Mouse (Mus musculus) retina, adult 2 months (tissue): Measurements from ENCODE around the gene Ypel2.

ENCODE experiments used
- DNase-seq: peaks from one replicate; pipeline ENCODE4 v3.0.0-alpha.2; 2012; ENCODE audit warnings: low read depth, low spot score

Ypel2 gene

DNA sequence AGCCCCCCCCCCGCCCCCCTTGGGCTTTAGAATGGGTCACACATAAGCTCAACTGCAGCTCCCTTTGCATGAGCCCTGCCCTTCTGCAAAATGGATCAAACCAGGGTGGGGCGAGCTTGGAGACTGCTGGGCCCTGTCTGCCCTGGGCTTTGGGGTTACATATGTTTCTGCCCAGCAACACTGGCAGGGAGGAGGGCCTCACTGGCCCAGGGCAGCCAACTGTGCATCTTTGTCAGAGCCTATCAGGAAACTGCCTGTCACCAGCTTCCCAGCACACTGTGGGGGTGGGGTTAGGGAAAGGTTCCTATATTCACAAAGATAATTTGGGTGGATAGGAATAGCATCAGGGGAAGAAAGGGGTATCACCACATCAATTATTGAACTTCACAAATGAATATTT lies 95.1 kb downstream of the Ypel2 start:
- no peak for DNase-seq

DNA sequence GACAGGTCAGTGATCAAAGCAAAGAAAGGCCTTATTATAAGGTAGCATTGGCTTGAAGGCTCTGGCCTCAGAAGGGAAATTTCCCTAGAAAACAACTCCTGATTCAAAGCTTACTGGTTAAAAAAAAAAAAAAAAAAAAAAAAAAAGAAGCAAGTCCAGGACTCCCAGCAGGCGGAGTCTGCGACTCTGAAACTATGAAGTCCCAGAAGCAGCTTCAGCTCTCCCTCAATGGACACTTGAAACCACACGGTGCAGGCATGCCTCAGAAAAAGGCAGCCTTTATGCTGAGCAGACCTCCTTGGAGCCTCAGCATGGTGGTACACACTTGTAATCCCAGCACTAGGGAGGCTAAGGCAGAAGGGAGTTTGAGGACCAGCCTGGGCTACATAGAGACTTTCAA lies 97.9 kb downstream of the Ypel2 start:
- DNase-seq: no peak

DNA sequence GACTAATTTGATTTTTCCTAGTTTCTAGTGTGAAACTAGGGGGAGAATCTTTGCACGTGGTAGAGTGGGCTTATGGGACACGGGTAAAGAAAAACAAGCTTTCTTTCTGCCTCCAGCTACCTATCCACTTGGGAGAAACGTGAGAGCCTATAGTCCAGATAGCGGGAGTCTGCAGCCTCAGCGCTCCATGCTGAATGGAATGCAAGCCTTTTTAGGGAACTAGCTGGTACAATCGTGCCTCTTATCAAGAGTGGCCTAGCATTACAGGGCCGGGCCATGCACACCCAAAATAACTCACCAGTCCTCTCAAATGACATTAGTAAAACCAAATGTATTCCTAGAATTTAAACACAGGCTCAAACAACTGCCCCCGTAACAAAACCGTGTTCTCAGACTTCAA lies 98.4 kb downstream of the Ypel2 start:
- no peak for DNase-seq

DNA sequence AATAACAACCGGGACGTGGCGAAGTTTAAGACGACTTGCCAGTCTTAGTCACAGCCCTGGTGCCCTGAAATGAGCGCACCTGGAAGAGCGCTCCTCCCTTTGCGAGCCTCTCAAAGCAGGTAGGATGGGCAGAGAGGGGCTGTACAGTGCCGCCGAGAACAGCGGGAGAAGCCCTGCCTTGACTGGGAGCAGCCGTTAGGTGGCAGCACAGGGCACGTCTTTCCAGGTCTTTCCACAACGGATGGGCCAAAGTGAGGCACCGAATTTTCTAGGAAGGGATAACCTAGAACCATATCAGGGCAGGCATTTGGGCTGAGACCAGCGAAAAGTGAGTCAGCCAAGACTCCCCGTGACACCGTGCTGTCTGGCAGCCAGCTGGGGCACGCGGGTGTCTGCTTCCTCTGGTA lies 99.3 kb downstream of the Ypel2 start:
- DNase-seq: peak; percentile 61

DNA sequence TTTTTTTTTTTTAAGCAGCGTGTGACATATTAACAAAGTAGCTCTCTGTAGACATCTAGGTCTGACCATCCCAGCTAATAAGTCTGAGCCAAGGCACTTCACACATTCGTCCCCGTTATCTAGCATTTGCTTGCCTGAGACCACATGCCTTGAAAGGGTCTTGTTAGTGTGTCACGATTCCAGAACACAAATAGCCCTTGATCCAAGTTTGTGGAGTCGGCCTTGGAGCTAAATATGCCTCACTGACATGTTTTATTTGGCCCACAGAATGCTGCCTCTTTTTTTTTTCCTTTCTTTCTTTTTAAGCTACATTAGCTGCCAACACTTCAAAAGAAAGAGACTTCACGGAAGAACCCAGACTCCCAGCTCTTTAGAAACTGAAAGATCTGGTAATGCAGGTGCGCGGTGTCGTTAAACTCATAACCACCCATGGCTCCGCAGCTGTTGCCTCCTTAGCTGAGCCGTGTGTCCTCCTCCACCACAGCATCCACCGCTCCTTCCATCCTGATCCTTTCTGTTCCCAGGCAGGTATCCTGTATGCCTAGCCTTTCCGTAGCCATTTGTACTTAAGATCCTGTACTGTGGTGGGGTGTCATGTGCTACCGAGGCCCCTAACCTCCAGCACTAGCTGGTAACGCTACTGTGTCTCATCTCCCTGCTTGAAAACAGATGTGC lies 100.4 kb downstream of the Ypel2 start:
- DNase-seq: no peak
